Mouse (Mus musculus) retina, postnatal 7 days (tissue): ENCODE measurements around the gene Exoc6b.
A peak's percentile ranks its signal among the peaks of the same experiment; 100 is the strongest.

Experiments
- DNase-seq: peaks from one replicate; pipeline ENCODE4 v3.0.0-alpha.2; 2012; ENCODE audit warnings: low read depth, low spot score

Gene Exoc6b

DNA sequence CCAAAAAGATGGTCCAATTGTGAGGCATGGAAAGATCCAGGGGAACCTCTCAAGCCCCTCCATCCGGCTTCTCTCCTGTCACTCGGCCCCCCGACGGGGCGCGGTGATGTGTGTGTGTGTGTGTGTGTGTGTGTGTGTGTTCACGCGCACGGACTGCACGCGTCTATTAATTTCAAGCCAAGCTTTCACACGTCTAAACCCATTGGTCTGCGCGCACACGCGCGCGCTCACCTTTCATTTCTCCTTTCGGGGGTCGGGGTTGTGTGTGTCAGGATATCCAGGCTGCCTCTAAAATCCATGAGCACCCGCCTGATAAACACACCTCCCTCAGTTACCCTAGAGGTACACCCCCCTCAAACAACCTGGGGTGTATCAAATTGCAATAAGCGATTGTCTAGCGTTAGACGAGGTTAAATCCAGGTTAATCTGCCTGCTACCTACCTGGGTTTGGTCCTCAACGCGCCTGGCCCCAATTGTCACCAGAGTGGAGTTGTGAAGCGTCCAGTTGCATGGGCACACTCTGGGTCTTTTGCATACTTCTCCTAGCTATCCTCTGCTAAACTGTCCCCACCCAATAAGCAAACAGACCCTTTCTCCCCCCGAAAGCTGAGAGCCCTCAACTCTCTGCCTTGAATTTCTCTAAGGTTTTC, 482.6 kb downstream of the Exoc6b start:
- no peak for DNase-seq

DNA sequence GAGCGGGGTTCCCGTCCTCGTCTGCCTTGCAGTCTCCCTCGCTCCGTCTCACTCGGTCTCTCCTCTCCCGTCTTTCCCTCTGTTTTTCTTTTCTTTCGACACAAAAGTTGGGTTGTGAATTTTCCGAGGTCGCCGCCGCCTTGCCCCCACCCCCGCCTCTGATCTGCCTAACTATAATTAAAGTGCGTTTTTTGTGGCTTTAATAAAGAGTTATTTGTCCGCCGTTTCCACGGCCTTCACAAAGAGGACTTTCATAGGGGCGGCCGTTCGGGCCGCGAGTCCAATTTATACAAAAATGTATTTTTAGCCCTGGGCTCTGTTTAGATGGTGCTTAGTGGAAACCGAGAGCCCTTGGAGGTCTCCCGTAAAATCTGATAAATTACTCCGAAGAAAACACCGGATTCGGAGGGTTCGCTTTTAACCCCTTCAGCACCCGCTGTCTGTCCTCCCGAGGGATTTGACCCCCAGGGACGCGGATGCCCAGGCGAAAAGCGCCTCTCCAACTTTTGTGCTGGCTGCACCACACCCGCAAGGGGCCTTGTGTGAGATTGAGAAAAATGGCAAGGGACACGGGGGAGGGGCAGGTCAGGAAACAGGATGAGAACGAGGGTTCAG, 483.5 kb downstream of the Exoc6b start:
- no peak for DNase-seq

DNA sequence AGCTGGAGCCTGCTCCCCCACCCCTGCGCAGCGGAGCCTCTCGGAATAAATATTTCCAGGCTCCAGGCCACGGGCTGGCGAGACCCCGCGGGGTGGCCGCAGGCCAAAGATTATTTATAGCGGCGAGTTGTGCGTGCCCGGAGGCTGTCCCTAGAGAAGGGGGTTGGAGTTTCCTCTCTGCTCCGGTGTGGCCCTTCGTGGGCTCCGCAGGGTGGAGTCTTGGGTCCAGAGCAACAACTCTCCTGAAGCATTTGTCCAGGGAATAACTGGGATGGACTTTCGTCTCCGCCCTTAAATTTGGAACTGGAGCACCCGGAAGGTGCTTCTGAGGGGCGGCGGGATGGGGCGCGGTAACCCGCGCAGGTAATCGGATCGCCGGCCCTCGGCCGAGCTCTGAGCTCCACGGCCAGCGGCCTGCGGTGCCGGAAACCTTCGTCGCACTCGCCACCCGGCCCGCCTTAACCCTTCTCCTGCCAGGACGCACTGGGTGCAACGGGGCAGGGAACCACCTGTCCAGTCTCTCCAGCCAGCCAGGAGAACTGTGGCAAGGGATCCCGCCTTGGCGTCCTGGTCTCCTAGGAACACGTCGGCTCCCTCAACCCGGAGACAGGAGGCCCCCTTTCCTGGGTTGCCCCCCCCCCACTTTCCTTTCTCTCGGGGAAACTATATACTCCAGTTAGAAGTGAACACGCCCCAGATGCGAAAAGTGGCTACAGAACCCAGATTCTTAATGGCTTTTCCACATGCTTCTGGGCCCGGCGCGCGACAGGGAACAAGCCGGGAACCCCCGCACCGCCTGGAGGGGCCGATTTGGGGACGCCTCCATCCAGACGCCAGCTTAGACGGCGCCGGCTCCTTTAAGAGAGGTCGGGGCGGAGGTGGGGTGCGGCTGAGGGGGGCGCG, 484.3 kb downstream of the Exoc6b start:
- no peak for DNase-seq

DNA sequence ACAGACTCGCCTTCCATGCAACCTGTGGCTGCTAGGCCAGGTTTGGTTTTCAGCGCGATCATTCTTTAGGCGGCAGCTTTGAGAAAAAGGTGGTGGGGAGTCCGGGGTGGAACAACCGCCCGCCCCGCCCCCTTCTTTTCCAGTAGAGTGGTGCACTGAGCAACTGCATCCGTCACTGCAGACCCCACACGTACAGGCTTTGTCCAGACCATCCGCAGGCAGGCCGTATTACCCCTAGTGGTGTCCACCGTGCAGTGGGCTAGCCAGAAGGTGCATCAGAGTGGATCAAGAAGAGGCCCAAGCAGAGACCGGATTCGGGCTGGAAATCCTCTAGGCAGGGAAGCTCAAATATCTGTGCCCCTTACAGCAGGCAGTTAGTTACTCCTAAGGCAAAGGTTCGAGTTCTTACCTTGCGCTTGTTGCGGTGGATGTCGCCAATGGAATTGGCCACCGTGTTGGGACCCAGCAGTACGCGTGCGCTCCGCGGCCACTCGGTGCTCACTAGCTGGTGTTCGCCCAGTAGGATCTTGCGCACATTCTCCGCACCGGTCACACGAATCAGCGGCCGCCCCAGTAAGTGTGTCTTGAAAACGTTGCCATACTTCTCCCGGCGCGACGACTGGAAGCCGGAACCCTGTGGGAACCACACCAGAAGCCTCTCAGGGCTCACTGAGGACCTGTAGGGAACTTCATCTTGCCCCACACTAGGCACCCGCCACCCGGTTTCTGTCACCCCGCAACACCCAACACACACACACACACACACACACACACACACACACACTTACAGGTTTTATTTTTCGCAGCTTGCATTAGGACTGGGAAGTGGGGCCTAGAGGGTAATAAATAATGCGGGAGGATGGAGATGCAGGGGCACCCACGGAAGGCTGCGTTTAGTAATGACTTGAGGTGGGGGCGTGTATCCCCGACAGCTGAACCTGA, 485.2 kb downstream of the Exoc6b start:
- no peak for DNase-seq

DNA sequence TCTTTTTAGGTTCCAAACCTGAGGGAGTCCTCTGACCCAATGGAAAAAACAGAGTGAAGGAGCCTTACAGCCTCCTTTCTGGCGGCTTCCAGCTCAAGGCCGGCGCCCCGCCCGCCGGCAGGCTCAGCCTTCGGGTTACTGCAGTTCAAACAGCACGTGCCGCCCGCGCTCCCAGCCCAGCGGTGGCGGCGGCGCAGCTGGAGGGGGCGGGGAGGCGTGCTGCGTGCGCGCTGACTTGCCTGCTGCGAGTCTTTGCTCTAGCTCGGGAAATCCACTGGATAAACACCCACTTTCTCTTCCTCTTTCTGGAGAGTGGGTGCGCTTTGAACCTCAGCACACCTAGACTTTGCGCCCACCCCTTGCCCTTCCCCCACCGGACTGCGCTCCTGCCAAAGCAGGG, 485.9 kb downstream of the Exoc6b start:
- no peak for DNase-seq

DNA sequence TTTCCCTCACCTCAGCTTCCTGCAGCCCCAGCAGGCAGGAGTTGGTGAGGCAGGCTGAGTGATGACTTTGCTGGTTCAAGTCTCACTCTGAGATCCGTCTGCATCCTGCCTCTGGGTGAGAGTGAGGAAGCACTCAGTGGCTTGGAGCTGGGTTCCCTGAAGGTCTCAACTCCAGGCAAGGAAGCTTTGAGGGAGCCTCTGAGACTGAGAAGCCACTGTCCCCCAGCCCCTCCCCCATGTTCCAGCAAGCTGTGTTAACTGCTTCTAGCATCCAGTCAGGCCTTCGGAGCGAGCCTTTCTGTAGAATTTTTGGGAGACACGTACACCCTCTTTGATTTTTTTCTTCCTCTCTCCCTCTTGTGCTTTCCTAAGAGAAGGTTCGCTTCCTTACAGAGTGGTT, 486.5 kb downstream of the Exoc6b start:
- DNase-seq = no peak

DNA sequence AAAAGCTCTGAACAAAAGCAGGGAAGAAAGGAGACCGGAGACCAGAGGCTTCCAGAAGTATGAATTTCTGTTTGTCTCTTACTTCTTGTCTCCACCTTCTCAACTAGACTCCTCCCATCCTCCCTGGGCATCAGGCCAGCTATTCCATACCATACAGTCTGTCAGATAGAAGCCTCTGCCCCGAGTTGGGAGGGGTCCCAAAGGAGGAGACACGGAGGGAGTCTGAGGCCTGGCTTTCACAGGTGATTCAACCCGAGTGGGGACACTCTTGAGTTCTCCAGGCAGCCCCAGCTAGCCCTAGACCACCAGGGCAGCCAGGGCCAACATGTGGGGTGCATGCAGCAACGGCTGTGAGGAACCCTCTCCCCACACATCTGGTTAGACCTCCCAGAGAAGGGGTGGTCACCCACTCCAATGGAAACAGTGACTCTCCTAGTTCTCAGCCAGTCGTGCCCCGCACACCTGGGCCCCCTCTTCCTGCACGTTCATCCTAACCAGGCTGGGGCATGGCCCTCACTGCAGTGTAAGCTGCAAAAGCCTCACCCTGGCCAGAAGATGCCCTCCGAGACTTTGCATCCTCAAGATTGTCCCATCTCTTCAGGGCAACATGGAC, 487.4 kb downstream of the Exoc6b start:
- DNase-seq = no peak

DNA sequence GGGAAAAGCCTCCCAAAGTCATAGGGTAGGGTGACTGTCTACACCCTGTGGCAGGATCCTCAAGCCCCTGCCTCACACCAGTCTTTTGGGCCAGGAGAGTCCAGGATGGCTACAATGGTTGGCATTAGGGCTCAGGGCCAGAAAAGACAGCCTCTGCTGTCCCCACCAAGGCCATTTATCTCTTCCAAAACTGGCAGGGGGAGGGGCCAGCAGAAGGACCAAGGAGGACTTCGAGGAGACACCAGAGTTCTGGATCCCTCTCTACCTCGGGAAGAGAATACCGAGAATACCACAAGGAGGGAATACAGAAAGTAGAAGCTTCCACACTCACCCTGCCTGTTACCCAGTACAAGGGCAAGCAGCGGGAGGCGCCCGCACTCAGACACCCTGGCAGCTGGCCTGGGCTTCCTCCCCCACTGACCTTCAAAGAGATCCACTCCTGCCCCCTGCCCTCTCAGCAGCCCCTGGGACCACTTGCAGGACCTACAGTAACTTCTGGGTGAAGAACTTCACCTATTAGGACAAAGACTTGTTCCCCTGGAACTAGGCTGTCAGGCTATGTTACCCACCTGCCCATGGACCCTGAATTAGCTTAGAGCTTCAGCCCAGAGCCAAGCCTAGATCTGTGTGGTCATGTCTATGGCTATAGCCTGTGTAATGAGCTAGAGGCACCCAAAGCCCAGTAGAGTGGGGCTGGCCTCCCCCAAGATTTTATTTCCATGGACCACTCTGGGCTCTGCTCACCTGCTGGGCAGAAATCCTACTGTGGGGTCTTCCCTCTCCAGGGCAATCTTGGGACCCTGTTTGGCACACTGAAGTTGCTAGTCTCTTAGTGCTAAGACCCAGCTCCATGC, 488.1 kb downstream of the Exoc6b start:
- DNase-seq = no peak

DNA sequence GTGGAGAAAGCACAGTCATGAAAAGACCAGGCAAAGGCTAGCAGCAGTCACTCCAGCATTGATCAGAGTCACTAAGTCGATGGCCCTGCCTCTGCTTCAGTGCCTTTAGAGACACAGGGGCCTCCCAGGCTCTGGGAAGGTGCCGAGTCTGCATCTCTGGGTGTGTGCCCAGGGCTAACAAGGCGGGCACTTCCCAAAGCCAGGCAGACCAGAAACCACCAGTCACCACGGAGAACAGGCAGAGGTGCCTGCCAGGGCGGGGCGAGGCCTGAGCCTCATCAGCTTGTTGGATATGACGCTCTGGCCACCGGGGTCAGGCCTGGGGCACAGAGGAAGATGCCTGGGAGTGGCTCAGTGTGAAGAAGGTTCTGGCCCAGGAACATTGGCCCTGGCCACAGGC, 489.8 kb downstream of the Exoc6b start:
- no peak for DNase-seq

DNA sequence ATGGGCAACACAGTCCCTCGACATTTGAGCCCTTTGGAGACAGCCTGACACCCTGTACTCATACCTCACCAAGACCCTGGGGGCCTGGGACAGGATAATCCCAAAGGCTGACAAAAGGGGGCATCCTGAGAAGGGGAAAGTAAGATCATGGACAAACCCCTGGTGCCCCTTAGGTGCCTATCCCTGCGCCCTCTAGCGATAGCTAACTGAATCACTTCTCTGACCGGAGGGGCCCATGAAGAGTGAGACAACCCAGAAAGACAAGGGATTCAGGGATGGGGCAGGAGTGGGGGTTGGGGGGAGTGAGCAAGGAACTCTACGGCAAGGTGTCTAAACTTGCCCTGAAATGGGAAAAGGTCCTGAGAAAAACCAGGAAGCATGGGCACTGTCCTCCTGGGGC, 490.4 kb downstream of the Exoc6b start:
- no peak for DNase-seq

DNA sequence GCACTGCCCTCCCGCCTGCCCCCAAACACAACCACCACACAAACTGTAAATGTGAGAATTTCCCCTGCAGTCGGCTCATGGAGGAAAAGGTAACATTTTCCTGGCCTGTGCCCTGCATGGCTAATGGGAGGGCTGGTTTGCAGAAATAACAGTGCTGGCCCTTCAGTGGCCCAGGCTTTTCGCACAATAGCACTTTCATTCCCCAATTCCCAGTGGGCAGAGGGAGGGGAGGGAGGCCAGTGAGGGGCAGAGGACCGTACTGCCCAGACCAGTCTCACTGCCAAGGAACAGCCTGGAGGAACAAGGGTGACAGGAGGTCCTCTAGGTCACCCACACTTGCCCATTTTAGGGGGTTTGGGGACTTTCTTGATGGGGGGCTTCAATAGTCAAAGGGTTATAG, 491.4 kb downstream of the Exoc6b start:
- no peak for DNase-seq

DNA sequence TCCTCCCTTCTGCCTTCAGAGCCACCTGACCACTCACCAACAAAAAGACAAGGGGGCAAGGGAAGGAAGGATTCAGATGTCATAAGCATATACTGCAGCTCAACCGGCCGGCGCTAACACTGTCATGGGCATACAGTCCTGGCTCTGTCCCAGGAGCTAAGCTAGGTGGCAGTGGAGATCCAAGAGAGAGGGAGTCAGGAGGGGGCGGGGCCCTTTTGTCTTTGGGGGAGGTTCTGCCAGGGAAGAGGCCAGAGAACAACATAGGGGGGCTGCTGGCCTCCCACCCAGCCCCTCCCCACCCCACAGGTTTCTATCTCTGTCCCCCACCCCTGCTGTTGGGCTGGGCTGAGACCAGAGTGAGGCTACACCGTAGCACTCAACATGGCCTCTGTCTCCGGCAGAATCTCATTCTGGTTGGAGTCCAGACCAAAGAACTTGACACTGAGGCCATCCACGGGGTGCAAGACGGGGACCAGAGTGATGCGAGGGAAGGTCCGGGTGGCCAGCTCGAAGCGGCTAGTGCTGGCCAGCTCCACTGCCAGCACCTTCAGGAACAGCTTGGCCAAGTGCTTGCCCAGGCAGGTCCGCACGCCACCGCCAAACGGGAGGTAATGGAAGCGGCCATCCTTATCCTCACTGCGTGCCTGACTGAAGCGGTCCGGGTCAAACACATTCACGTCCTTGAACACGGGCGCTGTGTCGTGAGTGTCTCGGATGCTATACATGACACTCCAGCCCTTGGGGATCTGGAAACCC, 495.2 kb downstream of the Exoc6b start:
- DNase-seq = peak; percentile 51

DNA sequence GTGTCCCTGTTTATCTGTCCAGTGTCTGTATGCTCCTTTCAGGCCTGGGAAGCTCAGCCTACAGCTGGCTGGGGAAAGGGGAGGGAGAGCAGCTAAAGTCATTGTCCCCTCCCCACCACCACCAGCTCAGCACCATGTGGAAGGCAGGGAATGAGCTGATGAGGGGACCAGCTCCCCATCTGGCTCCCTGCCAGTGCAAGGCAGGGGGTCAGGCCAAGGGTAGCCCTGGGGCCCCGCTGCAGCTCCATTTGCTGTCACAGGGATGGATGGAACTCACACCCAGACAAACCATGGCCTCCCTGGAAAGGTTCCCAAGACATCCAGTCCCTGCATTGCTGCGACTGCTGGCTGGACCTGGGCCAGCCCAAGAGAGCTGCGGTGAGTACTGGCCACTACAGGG, 499.3 kb downstream of the Exoc6b start:
- DNase-seq = no peak

DNA sequence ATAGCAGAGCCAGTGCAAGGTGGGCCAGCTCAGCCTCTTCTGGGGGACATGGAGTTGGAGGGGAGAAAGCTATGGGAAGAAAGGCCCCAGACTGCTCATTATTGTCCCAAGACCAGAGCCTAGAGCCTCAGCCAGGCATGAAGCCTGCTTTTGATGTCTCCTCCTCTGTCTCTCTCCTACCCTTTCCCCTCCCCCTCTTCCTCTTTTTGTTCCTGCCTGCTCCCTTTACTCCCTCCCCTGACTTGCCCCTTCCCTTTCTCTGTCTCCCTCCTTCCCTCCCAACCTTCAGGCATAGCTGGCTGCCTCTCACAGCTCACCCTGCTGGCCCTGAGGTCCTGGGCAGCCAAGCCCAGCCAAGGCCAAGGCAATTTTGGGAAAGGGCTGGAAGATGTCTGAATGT, 499.7 kb downstream of the Exoc6b start:
- DNase-seq = no peak

DNA sequence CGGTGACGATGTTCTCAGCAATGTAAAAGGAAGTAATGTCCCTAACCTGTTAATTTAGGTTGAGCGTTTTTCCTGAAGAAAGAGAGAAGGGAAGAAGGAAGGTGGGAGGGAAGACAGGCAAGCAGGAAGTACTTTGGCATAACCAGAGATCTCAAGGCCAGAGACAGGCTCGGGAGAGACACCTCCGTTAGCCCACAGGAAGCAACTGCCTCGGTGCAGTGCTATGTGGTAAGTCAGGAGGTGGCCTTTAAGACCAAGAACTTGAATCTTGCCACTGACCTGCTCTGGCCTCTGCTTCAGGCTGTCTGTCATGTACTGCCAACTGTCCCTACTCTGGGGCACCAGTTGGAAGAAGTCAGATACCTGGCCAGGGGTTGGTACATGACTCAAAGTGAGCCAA, 500.4 kb downstream of the Exoc6b start:
- DNase-seq = no peak
